Mouse (Mus musculus): ENCODE data around the gene Vmac. TPM values are rescaled to one million over a fixed set of nuclear protein-coding genes. Genes with fewer than 3 reads are reported as not detected.

Vmac gene
- polyA plus RNA-seq, 1 experiment from 2014 or later, result 15.1 TPM

DNA sequence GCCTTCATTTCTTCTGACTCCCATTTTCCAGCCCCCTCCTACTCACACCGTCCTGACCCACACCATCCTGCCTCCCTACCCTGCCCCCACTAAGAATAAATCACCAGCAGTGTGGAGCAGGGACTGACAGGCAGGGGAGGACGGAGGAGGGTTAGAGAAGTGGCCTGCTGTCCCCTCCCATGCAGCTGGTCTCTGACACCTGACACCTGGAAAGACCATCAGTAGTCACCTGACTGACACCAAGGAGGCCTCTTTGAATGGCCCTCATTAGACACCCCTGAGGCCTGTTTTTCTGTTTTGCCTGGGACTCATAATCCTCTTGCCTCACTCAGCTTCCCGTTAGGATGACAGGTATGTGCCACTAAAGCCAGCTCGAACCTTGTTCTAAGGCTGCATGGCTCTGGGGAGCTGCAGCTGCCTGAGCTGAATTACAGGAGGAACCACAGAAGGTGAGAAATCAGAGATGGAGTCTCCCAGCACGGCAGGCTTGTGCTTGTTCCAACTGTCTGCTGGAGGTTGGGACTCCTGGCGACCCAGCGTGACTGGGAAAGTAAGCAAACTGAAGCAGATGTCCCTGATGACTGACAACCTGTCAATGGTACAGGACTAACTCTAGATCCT is 9.3 kb upstream of the Vmac start:
- no peak overlapping the region for H3K4me3 ChIP-seq (ENCODE audit: low read length)
- 20% methylated on average over 7 of the region's 7 CpGs for WGBS
- H3K4me2 ChIP-seq (ENCODE audit: low read length), result no peak overlapping the region
- no peaks in the 10 kb centered on the region; the same call in none of the 2 replicates for H3K4me1 ChIP-seq (ENCODE audit: control insufficient read depth, insufficient read depth, low read depth, low read length)
- no peaks in the 10 kb centered on the region for H3K9me3 ChIP-seq (ENCODE audit: control insufficient read depth, low read length)
- no peak for ATAC-seq
- peaks cover 6% of the 10 kb centered on the region; the same call in 1 of the 2 replicates for H3K36me3 ChIP-seq (ENCODE audit: control insufficient read depth, insufficient read depth, low read length)
- H3K27ac ChIP-seq (ENCODE audit: low read depth, low read length), result no peak overlapping the region
- H3K27me3 ChIP-seq (replicated peaks; ENCODE audit: control insufficient read depth, insufficient read depth, low read length), result no peaks in the 10 kb centered on the region
- no peak overlapping the region for H3K9ac ChIP-seq (ENCODE audit: low read depth, low read length)

DNA sequence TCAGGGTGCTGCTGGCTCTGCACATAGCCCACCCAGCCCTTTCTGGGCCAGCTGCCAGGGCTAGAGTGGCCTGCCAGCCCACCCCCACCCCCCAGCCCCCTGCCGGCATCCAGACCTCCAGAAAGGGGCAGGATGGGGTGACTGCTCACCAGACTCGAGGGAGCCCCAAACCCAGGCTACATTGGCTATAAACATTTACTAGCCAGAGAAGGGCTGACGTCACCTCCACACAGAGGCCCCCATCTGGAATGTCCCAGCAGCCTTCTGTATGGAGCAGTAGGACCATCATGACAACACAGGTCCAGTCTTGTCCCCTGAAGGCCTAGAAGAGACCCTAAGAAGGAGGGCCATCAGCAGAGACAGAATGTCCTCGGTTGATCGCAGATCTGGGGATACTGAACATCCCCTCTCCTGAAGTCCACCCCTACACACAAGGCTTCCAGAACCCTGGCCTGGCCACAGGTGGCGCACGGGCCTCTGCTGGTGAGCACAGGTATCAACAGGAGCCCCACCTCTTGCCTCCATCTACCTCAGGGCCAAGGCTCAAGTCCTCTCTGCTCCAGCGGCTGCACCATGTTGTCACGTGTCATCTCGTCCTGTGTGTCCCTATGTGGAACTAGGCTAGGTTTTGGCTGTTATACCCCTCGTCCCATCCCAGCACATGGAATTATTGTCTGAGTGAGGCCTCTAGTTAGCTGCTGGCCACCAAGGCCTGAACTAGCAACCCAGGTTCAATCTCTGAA is 5.8 kb upstream of the Vmac start:
- ATAC-seq, result no peak
- Histone ChIP-seq H3K4me2 (ENCODE audit: low read length) (no peak overlapping the region), H3K27me3 (replicated peaks; ENCODE audit: control insufficient read depth, insufficient read depth, low read length) (no peaks in the 10 kb centered on the region), H3K27ac (ENCODE audit: low read depth, low read length) (no peak overlapping the region), H3K4me1 (ENCODE audit: control insufficient read depth, insufficient read depth, low read depth, low read length) (peaks cover 10% of the 10 kb centered on the region), H3K9ac (ENCODE audit: low read depth, low read length) (no peak overlapping the region), H3K4me3 (ENCODE audit: low read length) (no peak overlapping the region), H3K9me3 (ENCODE audit: control insufficient read depth, low read length) (no peaks in the 10 kb centered on the region), H3K36me3 (ENCODE audit: control insufficient read depth, insufficient read depth, low read length) (peaks cover 14% of the 10 kb centered on the region; the same call in 1 of the 2 replicates)
- WGBS, result 90% methylated on average over 11 of the region's 11 CpGs

DNA sequence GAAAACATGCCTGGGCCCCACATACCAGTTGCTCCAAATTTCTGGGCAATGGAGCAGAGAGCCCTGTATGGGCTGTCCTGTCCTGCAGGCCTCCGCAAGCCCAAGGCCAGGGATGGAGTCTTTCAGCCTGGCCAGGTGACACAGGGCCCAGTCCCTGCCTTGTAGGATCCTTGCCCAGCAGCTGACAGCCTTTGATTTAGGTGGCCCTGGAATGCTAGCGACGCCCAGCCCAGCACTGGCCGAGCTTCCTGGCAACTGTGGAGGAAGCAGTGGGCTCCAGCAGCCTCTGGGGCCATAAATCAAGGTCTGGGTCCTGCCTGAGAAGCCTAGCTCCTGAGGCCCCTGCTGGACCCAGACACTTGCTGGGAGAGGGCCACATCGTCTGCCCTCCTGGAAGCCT is 4.6 kb upstream of the Vmac start:
- H3K36me3 ChIP-seq (ENCODE audit: control insufficient read depth, insufficient read depth, low read length), result peaks cover 14% of the 10 kb centered on the region; the same call in 1 of the 2 replicates
- no peak overlapping the region for H3K27ac ChIP-seq (ENCODE audit: low read depth, low read length)
- ATAC-seq, result no peak
- no peaks in the 10 kb centered on the region for H3K9me3 ChIP-seq (ENCODE audit: control insufficient read depth, low read length)
- no peaks in the 10 kb centered on the region for H3K27me3 ChIP-seq (replicated peaks; ENCODE audit: control insufficient read depth, insufficient read depth, low read length)
- no peak overlapping the region for H3K4me2 ChIP-seq (ENCODE audit: low read length)
- WGBS, result 98% methylated on average over 5 of the region's 5 CpGs
- peaks cover 14% of the 10 kb centered on the region for H3K4me1 ChIP-seq (ENCODE audit: control insufficient read depth, insufficient read depth, low read depth, low read length)
- H3K4me3 ChIP-seq (ENCODE audit: low read length), result no peak overlapping the region
- no peak overlapping the region for H3K9ac ChIP-seq (ENCODE audit: low read depth, low read length)

DNA sequence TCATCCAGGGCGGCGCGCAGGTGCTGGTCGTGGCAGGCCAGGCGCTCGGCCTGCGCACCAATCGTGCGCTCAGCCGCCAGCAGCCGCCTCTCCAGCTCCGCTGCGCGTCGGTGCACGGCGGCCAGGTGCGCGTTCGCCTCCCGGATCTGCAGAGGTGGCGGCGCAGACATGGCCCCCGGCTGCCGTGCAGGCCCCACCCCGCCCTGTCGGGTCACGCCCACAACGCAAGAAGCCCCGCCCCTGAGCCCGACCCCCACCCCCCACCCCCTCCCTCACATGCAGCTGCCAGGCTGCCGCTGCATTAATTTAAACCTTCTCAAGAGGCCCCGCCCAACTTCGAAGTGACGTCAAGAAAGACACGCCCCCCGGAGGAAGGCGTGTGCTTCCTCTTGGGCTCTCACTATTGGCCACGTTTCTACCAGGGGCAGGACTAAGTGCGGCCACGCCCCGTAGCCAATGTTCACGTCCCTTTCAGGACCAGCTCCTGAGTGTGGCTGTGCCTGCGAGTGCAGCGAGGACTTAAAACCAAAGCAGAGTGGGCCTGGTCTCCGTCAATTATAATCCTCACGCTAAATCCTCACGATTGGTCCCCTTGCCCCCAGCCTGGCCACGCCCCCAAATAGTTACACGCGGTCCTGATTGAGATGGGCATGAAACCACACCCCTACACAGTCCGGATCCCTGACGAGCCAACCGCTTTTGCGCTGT is 1.0 kb downstream of the Vmac start:
- no peaks in the 10 kb centered on the region for H3K9me3 ChIP-seq (ENCODE audit: control insufficient read depth, low read length)
- H3K4me2 ChIP-seq (ENCODE audit: low read length), result peak overlapping the region; percentile 81
- H3K9ac ChIP-seq (ENCODE audit: low read depth, low read length), result peak overlapping the region; percentile 91
- WGBS, result 0% methylated on average over 28 of the region's 55 CpGs
- peak overlapping the region; percentile 93 for H3K27ac ChIP-seq (ENCODE audit: low read depth, low read length)
- peak overlapping the region; percentile 80 for H3K4me3 ChIP-seq (ENCODE audit: low read length)
- H3K4me1 ChIP-seq (ENCODE audit: control insufficient read depth, insufficient read depth, low read depth, low read length), result peaks cover 21% of the 10 kb centered on the region
- no peaks in the 10 kb centered on the region for H3K27me3 ChIP-seq (replicated peaks; ENCODE audit: control insufficient read depth, insufficient read depth, low read length)
- peak; percentile 94 for ATAC-seq
- peaks cover 8% of the 10 kb centered on the region for H3K36me3 ChIP-seq (ENCODE audit: control insufficient read depth, insufficient read depth, low read length)

DNA sequence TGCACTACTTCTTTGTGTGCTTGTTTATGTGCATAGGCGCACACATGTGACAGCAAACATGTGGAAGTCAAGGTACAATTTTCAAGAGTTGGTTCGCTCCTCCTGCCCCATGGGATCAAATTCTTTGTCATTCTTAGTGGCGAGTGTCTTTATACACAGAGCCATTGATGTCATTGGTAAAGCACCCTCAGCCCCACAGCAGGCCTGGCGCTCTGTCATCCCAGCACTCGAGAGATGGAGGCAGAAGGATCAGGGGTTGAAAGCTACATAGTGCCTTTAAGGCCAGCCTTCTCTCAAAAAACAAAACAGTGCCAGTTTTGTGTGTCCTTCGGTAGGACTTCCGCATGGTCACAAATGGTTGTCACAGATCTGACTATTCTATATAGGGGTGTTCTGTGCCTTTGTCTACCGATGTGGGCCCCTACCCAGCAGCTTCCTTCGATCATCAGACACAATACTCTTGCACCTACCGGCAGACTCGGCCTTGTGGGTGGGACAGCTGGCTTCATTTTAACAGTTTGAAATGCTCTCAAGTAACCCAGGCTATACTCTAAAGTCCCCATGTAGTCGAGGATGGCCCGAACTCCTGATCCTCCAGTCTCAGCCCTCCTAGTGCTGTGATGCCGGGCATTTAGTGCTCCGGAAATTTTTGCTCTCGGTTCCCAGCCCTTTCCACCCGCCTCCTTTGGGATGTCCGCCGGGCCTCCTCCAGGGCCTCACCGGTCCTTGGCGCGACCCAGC is 1.7 kb downstream of the Vmac start:
- peak; percentile 0 for ATAC-seq
- Histone ChIP-seq H3K4me2 (ENCODE audit: low read length) (peak overlapping the region; percentile 81), H3K9ac (ENCODE audit: low read depth, low read length) (peak overlapping the region; percentile 87), H3K27me3 (replicated peaks; ENCODE audit: control insufficient read depth, insufficient read depth, low read length) (no peaks in the 10 kb centered on the region), H3K36me3 (ENCODE audit: control insufficient read depth, insufficient read depth, low read length) (peaks cover 9% of the 10 kb centered on the region; the same call in 1 of the 2 replicates), H3K9me3 (ENCODE audit: control insufficient read depth, low read length) (no peaks in the 10 kb centered on the region), H3K4me3 (ENCODE audit: low read length) (peak overlapping the region; percentile 80), H3K27ac (ENCODE audit: low read depth, low read length) (peak overlapping the region; percentile 93), H3K4me1 (ENCODE audit: control insufficient read depth, insufficient read depth, low read depth, low read length) (peaks cover 21% of the 10 kb centered on the region)
- WGBS, result 23% methylated on average over 22 of the region's 22 CpGs

DNA sequence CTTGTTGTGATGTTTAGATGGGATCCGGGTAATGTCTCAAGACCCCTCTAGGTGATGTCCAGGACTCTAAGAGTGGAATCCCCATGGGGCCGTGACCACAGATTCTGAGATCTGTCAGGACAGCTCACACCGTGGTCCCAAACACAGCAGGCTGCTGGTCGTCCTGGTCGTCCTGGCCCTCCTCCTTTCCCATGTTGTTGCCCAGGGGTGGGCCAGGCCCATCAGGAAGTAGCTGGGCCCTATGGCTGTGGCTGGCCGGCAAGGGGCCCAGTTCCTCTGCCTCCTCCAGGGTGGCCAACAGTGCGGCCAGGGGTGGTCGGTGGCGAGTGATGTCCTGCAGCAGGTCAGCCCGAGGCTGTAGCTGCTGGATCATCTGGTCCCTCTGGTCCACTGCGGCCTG is 2.5 kb downstream of the Vmac start:
- ATAC-seq, result no peak
- 0 out of 2 replicates have a peak overlapping the region, but pooled peaks have one; percentile 87 for H3K9ac ChIP-seq (ENCODE audit: low read depth, low read length)

DNA sequence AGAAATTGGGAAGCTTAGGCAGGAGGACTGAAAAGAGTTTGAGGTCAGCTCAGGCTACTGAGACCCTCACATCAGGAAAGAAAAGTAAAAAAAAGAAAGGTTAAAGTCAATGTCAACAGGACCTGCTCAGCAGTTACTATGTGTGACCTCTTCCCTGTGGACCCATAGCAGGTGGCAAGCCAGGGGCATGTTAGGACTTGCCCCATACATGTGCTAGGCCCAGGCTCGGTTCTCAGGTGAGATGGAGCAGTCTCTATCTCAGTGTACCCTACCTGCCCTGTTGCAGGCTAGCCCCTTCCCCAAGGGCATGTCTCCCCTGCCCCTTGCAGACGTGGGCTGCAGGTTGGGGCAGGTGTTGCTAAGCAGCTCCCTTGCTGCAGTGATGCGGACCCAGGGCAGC is 8.1 kb downstream of the Vmac start:
- 91% methylated on average over 3 of the region's 3 CpGs for WGBS
- Histone ChIP-seq H3K27me3 (replicated peaks; ENCODE audit: control insufficient read depth, insufficient read depth, low read length) (no peaks in the 10 kb centered on the region), H3K9me3 (ENCODE audit: control insufficient read depth, low read length) (no peaks in the 10 kb centered on the region), H3K4me2 (ENCODE audit: low read length) (no peak overlapping the region), H3K4me1 (ENCODE audit: control insufficient read depth, insufficient read depth, low read depth, low read length) (no peaks in the 10 kb centered on the region), H3K27ac (ENCODE audit: low read depth, low read length) (no peak overlapping the region), H3K4me3 (ENCODE audit: low read length) (no peak overlapping the region), H3K9ac (ENCODE audit: low read depth, low read length) (no peak overlapping the region), H3K36me3 (ENCODE audit: control insufficient read depth, insufficient read depth, low read length) (peaks cover 64% of the 10 kb centered on the region)
- ATAC-seq, result no peak

More for the DNA sequence above, 2.5 kb downstream of the Vmac start:
- Histone ChIP-seq H3K4me1 (ENCODE audit: control insufficient read depth, insufficient read depth, low read depth, low read length) (peaks cover 21% of the 10 kb centered on the region), H3K4me2 (ENCODE audit: low read length) (peak overlapping the region; percentile 81), H3K4me3 (ENCODE audit: low read length) (no peak overlapping the region; the same call in 1 of the 2 replicates), H3K9me3 (ENCODE audit: control insufficient read depth, low read length) (no peaks in the 10 kb centered on the region), H3K36me3 (ENCODE audit: control insufficient read depth, insufficient read depth, low read length) (peaks cover 16% of the 10 kb centered on the region), H3K27me3 (replicated peaks; ENCODE audit: control insufficient read depth, insufficient read depth, low read length) (no peaks in the 10 kb centered on the region), H3K27ac (ENCODE audit: low read depth, low read length) (no peak overlapping the region)
- WGBS, result 68% methylated on average over 11 of the region's 11 CpGs

DNA sequence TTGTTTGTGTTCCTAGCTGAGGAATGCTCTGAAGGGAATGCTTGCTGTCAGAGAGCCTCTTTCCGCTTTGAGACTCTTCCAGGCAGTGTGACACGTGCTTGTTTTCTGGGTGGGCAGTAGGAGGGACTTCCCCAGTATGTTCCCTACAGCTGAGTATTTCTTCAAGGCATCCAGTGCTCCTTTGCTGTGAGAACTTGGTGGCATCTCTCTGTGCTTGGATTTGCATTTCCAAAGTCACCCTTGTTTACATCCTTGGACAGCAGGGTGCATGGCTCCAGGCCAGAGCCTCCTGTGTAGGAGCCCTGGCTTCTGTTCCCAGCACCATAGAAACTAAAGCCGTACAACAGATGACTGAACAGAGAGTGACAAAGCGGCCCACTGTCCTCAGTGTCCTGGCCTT is 9.1 kb downstream of the Vmac start:
- Histone ChIP-seq H3K9me3 (ENCODE audit: control insufficient read depth, low read length) (no peaks in the 10 kb centered on the region), H3K4me1 (ENCODE audit: control insufficient read depth, insufficient read depth, low read depth, low read length) (no peaks in the 10 kb centered on the region), H3K27me3 (replicated peaks; ENCODE audit: control insufficient read depth, insufficient read depth, low read length) (no peaks in the 10 kb centered on the region), H3K27ac (ENCODE audit: low read depth, low read length) (no peak overlapping the region), H3K36me3 (ENCODE audit: control insufficient read depth, insufficient read depth, low read length) (peaks cover 66% of the 10 kb centered on the region), H3K4me2 (ENCODE audit: low read length) (no peak overlapping the region), H3K4me3 (ENCODE audit: low read length) (no peak overlapping the region), H3K9ac (ENCODE audit: low read depth, low read length) (no peak overlapping the region)
- 68% methylated on average over 4 of the region's 4 CpGs for WGBS
- peak; percentile 28; the same call in 1 of the 2 replicates for ATAC-seq
